Mouse (Mus musculus): ENCODE data around the gene Mrps36.

DNA sequence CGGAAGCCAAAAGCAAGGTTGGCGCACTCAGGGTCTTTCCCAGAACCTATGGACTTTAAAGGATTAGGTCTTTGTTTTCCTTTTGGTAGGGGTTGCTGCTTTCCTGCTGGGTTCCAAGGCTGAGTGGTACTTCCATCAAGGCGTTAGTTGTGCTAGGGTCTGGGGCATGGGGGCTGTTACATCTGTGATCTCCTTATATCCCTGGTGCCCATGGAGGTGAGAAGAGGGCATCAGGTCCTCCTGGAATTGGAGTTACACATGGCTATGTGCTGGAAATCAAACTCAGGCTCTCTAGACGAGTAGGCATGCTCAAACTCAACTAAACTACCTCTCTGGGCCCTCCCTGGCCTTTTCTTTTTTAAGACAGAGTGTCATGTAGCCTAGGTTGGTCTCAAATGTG is 9.7 kb upstream of the Mrps36 start:
- no peak for TF ChIP-seq CTCF (IDR thresholded peaks at IDR 0.05; ENCODE audit: low read depth)
- no peak for TF ChIP-seq EP300 (optimal IDR thresholded peaks at IDR 0.05)
